Mouse (Mus musculus): ENCODE data around the gene Kif13a. TPM values are rescaled to one million over a fixed set of nuclear protein-coding genes. Genes with fewer than 3 reads are reported as not detected.

Kif13a gene
- polyA plus RNA-seq, 1 experiment from 2014 or later: 22.0 TPM

DNA sequence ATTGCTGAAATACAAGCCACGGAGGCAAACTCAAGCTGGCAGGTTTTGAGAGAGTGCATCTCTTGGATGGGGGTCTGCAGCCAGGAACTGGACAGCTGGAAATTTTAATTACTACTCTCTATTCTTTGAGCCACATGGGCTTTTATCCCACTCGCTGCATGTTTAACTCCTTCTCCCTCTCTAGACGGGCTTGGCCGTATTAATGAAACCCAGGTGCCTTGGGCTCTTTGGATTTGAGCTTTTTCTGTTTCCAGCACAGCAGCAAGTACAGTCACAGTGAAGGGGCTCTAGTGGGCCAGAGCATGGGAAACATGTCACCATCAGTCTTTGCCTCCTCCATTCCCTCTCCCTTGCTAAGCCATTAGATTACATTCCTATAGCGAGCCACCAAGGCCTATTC, 16.4 kb upstream of the Kif13a start:
- no peak for ATAC-seq (ENCODE audit: low FRiP score, low read depth)
- no peaks in the 10 kb centered on the region for H3K36me3 ChIP-seq
- 45% methylated on average over 5 of the region's 5 CpGs for WGBS
- no peak overlapping the region for H3K4me3 ChIP-seq
- H3K9ac ChIP-seq (replicated peaks): no peak overlapping the region
- peaks cover 15% of the 10 kb centered on the region for H3K4me1 ChIP-seq
- H3K9me3 ChIP-seq: no peaks in the 10 kb centered on the region
- H3K4me2 ChIP-seq (replicated peaks): no peak overlapping the region
- H3K27me3 ChIP-seq: no peaks in the 10 kb centered on the region
- H3K27ac ChIP-seq (replicated peaks): no peak overlapping the region

DNA sequence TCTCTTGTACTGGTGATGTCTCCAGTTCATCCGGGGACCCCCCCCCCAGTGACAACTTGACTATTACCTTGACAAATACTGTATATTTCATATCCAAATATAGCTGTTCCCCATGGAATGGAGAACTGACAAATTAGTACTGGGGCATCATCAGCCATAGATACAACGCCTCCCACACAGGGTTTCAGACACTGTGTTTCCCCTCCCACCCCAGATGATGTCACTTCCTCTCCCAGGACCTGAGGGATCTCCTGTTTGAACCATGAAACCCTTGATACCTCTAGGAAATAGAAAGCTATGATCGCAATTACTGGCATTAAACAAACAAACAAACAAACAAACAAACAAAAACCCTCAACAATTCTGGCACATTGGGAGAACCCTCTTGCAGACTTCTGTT, 15.6 kb upstream of the Kif13a start:
- Histone ChIP-seq H3K36me3 (no peaks in the 10 kb centered on the region), H3K9me3 (no peaks in the 10 kb centered on the region), H3K9ac (replicated peaks) (no peak overlapping the region), H3K4me2 (replicated peaks) (no peak overlapping the region), H3K4me3 (no peak overlapping the region), H3K27ac (replicated peaks) (no peak overlapping the region), H3K4me1 (peaks cover 15% of the 10 kb centered on the region), H3K27me3 (no peaks in the 10 kb centered on the region)
- no peak for ATAC-seq (ENCODE audit: low FRiP score, low read depth)
- 85% methylated on average over 3 of the region's 3 CpGs for WGBS

DNA sequence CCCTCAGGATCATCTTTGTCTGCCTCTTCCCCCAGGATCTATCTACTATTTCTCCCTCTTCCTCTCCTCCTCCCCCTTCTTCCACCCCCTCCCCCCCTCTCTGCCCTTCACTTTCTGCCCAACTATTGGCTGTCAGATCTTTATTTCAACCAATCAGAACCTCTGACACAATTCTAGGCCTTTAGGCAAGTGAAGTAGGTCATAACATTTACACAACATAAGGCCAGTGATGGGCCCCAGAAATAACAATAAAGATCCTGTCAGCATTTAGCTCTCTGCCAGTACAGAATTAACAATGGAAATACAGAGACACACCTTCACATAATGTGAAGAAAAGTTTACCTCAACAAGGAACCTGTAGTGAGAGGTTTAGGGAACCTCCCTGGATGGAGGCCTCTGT, 13.6 kb upstream of the Kif13a start:
- Histone ChIP-seq H3K36me3 (no peaks in the 10 kb centered on the region), H3K4me1 (peaks cover 15% of the 10 kb centered on the region), H3K4me3 (no peak overlapping the region), H3K4me2 (replicated peaks) (no peak overlapping the region), H3K27ac (replicated peaks) (no peak overlapping the region), H3K9me3 (no peaks in the 10 kb centered on the region), H3K27me3 (no peaks in the 10 kb centered on the region), H3K9ac (replicated peaks) (no peak overlapping the region)
- no peak for ATAC-seq (ENCODE audit: low FRiP score, low read depth)

DNA sequence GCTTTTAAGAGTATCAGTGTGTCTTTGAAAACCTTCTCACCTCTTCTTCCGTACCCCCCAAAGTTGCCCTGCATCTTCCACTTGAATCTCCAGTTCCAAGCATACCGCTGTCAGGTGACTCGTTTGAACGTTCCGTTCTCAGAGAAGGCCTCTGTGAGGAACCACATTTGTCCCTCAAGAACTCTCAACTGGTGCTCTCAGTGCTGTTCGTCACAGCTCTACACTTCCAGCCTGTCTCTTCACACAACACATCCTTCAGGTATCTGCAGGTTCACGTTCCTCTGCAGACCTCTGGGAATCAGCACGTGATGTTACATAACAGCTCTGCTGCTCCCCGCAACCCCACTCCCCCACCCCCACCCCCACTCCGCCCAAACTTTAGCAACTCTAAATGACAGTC, 4.4 kb upstream of the Kif13a start:
- Histone ChIP-seq H3K27me3 (peaks cover 17% of the 10 kb centered on the region), H3K36me3 (no peaks in the 10 kb centered on the region), H3K27ac (replicated peaks) (no peak overlapping the region), H3K9ac (replicated peaks) (no peak overlapping the region), H3K4me3 (no peak overlapping the region), H3K4me2 (replicated peaks) (no peak overlapping the region), H3K9me3 (no peaks in the 10 kb centered on the region), H3K4me1 (peaks cover 7% of the 10 kb centered on the region; the same call in 1 of the 2 replicates)
- ATAC-seq (ENCODE audit: low FRiP score, low read depth): no peak
- 81% methylated on average over 10 of the region's 10 CpGs for WGBS

DNA sequence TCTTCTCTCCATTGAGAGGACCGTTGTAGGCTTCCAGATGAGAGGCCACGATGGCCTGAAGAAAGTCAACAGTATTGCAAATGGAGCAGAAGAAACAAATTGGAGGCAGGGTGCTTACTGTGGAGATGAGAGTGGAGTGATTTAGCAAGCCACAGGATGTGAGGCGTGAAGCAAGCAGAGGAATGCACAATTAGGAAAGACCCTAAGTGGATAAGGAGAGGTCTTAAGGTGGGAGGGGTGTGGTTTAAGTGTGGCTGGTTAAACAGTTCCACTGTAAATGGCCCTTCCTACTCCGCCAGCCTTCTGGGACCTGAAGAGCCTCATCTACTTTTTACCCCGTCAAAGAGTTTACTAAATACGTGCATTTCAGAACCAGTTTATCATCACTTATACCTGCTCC, 3.2 kb upstream of the Kif13a start:
- Histone ChIP-seq H3K4me2 (replicated peaks) (no peak overlapping the region), H3K27ac (replicated peaks) (no peak overlapping the region), H3K4me1 (peaks cover 18% of the 10 kb centered on the region), H3K4me3 (no peak overlapping the region), H3K9ac (replicated peaks) (no peak overlapping the region), H3K9me3 (no peaks in the 10 kb centered on the region), H3K27me3 (peaks cover 17% of the 10 kb centered on the region), H3K36me3 (no peaks in the 10 kb centered on the region)
- 81% methylated on average over 6 of the region's 6 CpGs for WGBS
- ATAC-seq (ENCODE audit: low FRiP score, low read depth): no peak

- Histone ChIP-seq H3K27me3 (peaks cover 17% of the 10 kb centered on the region), H3K4me3 (no peak overlapping the region), H3K27ac (replicated peaks) (no peak overlapping the region), H3K4me1 (peaks cover 18% of the 10 kb centered on the region), H3K9me3 (no peaks in the 10 kb centered on the region), H3K9ac (replicated peaks) (no peak overlapping the region), H3K36me3 (no peaks in the 10 kb centered on the region), H3K4me2 (replicated peaks) (no peak overlapping the region)
- 82% methylated on average over 1 of the region's 1 CpGs for WGBS
- ATAC-seq (ENCODE audit: low FRiP score, low read depth): no peak
Observed at GRCm38 (mm10) chr13:46932049-46932448, 2.4 kb upstream of the Kif13a start.

DNA sequence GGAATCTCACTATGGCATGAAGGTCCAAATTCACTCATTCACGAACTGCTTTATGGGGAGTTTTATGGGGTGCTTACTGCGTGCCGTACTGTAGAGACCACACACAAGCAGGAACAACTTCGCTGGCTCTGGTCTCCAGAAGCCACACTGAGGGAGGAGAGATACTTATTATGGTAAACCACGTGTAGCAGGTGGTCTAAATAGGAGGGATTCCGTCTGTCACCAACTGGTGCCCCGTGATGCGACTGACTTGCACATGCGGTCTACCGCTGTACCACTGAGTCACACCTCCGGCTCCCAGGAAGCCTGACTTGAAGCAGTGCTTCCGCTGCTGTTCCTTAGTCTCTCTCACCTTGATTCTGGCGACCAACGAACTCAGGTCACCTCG, 986 bp upstream of the Kif13a start:
- peak overlapping the region; percentile 75 for H3K9ac ChIP-seq (replicated peaks)
- 2% methylated on average over 15 of the region's 15 CpGs for WGBS

DNA sequence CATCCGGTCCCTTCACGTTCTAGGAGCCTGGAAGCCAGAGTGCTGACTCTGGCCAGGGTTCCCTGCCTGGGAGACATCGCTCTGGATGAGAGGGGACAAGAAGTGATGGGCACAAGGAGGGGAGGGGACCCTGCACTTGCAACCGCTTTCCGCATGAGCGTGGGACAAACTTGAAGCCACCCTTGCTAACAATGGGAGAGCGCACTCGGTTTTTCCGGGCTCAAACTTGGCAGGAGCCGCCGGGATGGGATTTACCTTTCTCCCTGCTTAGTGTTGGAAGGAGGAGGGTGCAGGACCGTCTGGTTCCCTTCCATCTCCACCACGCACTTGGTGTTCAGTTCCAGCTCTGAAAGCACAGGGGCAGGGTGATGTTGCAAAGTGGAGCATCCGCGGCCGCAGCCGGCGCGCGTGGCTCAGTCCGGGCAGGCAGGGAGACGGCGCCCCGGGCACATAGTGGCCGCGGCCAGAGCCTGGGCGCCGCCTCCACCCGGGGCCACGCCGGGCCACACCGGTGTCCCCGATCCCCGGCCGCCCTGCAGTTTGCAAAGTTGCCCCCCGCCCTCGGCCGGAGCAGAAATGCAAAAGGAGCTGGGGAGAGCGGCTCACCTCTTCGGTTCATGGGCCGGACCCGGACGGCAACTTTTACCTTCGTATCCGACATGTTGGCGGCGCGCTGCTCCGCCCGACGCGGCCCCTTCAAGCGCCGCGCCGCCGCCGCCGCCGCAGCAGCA, 541 bp downstream of the Kif13a start:
- ATAC-seq (ENCODE audit: low FRiP score, low read depth): peak; percentile 73
- Histone ChIP-seq H3K27me3 (peaks cover 17% of the 10 kb centered on the region), H3K9ac (replicated peaks) (peak overlapping the region; percentile 75), H3K4me3 (peak overlapping the region; percentile 84), H3K36me3 (peaks cover 7% of the 10 kb centered on the region; the same call in 1 of the 2 replicates), H3K4me2 (replicated peaks) (peak overlapping the region; percentile 67), H3K9me3 (no peaks in the 10 kb centered on the region), H3K4me1 (peaks cover 18% of the 10 kb centered on the region), H3K27ac (replicated peaks) (peak overlapping the region; percentile 96)
- WGBS: under 1% methylated on average over 60 of the region's 60 CpGs

More for the DNA sequence above, 986 bp upstream of the Kif13a start:
- H3K36me3 ChIP-seq: peaks cover 4% of the 10 kb centered on the region; the same call in 1 of the 2 replicates
- H3K9me3 ChIP-seq: no peaks in the 10 kb centered on the region
- H3K4me1 ChIP-seq: peaks cover 18% of the 10 kb centered on the region
- peak overlapping the region; percentile 96 for H3K27ac ChIP-seq (replicated peaks)
- H3K4me3 ChIP-seq: peak overlapping the region; percentile 84
- peak overlapping the region; percentile 67 for H3K4me2 ChIP-seq (replicated peaks)
- ATAC-seq (ENCODE audit: low FRiP score, low read depth): peak; percentile 13
- H3K27me3 ChIP-seq: peaks cover 17% of the 10 kb centered on the region

DNA sequence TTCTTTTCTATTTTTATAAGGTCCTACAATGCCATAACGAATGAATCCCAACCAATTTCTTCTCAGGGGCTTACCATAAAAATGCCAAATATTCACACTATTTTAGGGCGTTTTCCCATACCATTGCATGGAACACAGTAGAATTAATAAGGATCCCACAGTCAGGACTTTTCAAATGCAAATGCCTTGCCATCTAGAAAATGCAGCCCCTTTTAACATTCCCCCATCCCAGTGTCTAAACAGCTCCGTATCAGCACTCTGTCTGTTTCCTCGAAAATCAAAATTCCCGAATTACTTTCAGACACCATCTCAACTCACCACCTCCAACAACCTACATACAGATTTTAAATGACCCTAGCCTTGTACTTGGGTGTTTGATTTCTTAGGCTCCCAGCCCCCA, 1.3 kb downstream of the Kif13a start:
- Histone ChIP-seq H3K36me3 (peaks cover 7% of the 10 kb centered on the region; the same call in 1 of the 2 replicates), H3K9ac (replicated peaks) (peak overlapping the region; percentile 75), H3K9me3 (no peaks in the 10 kb centered on the region), H3K4me2 (replicated peaks) (peak overlapping the region; percentile 67), H3K27ac (replicated peaks) (peak overlapping the region; percentile 96; the same call in 1 of the 2 replicates), H3K4me3 (peak overlapping the region; percentile 84), H3K4me1 (peaks cover 18% of the 10 kb centered on the region), H3K27me3 (peaks cover 17% of the 10 kb centered on the region)
- 18% methylated on average over 5 of the region's 5 CpGs for WGBS
- no peak for ATAC-seq (ENCODE audit: low FRiP score, low read depth)

GRCm38 (mm10) chr13:46925671-46926070, 4.0 kb downstream of the Kif13a start:
- 94% methylated on average over 13 of the region's 13 CpGs for WGBS
- H3K27ac ChIP-seq (replicated peaks): no peak overlapping the region

GRCm38 (mm10) chr13:46921559-46921958, 8.1 kb downstream of the Kif13a start:
- no peak for ATAC-seq (ENCODE audit: low FRiP score, low read depth)
- Histone ChIP-seq H3K9ac (replicated peaks) (no peak overlapping the region), H3K27me3 (no peaks in the 10 kb centered on the region), H3K9me3 (no peaks in the 10 kb centered on the region), H3K4me1 (no peaks in the 10 kb centered on the region; the same call in 1 of the 2 replicates), H3K36me3 (peaks cover 7% of the 10 kb centered on the region; the same call in 1 of the 2 replicates), H3K4me3 (no peak overlapping the region), H3K4me2 (replicated peaks) (no peak overlapping the region), H3K27ac (replicated peaks) (no peak overlapping the region)
- 88% methylated on average over 8 of the region's 8 CpGs for WGBS

More at GRCm38 (mm10) chr13:46925671-46926070, 4.0 kb downstream of the Kif13a start:
- Histone ChIP-seq H3K9me3 (no peaks in the 10 kb centered on the region), H3K4me1 (peaks cover 14% of the 10 kb centered on the region), H3K27me3 (no peaks in the 10 kb centered on the region), H3K4me3 (no peak overlapping the region), H3K4me2 (replicated peaks) (no peak overlapping the region), H3K9ac (replicated peaks) (no peak overlapping the region), H3K36me3 (peaks cover 7% of the 10 kb centered on the region; the same call in 1 of the 2 replicates)
- no peak for ATAC-seq (ENCODE audit: low FRiP score, low read depth)

- ATAC-seq (ENCODE audit: low FRiP score, low read depth): no peak
- 92% methylated on average over 2 of the region's 2 CpGs for WGBS
- H3K4me1 ChIP-seq: no peaks in the 10 kb centered on the region; the same call in 1 of the 2 replicates
Observed at GRCm38 (mm10) chr13:46919797-46920196, 9.9 kb downstream of the Kif13a start.

More at GRCm38 (mm10) chr13:46919797-46920196, 9.9 kb downstream of the Kif13a start:
- no peak overlapping the region for H3K4me2 ChIP-seq (replicated peaks)
- no peak overlapping the region for H3K4me3 ChIP-seq
- no peak overlapping the region for H3K9ac ChIP-seq (replicated peaks)
- no peaks in the 10 kb centered on the region for H3K9me3 ChIP-seq
- no peaks in the 10 kb centered on the region for H3K27me3 ChIP-seq
- H3K27ac ChIP-seq (replicated peaks): no peak overlapping the region
- no peaks in the 10 kb centered on the region for H3K36me3 ChIP-seq

Data from midbrain, embryonic 12.5 days (tissue).